Mouse (Mus musculus): Measurements from ENCODE around the gene Myo19.

Gene Myo19

DNA sequence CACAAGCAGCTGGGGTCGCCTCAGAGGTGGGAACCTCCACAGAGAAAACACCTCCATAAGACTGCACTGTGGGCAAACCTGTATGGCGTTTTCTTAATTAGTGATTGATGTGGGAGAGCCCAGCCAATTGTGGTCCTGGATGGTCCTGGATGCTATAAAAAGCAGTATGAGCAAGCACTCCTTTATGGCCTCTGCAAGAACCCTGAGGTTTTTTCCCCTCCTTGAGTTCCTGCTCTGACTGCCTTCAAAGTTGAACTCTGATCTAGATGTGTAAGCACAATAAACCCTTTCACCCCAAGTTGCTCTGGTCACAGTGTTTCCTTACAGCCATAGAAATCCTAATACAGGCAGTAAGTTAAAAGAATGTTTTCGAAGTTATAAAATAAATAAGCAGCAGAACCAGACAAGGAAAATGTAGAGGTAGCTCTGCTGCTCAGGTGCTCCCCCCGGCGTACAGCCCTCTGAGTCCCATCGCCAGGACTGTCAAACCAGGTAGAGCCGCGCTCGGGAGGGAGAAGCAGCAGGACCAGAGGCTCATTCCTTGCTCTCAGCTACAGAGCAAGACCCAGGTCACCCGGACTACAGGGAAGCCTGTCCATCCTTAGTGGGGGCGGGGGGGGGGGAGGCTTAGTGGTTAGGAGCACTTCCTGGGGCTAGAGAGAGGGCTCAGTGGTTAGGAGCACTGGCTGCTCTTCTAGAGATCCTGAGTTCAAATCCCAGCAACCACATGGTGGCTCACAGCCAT is 7.0 kb downstream of the Myo19 start:
- DNase-seq (ENCODE audit: low spot score), result no peak

DNA sequence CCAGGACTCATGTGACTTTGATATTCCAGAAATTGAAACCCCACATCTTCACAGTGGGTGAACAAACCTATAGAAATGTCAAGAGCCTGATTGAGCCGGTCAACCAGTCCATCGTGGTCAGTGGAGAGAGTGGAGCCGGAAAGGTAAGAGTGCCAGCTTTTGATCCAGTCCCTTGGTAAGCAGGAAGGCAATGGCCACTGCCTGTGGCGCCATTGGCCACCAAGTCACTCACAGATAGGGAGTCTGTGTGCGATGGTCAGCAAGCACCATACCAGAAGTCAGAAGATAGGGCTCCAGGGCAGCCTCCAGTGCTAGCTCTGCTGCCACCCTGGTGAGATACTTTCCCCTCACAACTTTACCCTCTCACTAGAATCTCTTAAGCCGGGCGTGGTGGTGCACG is 8.1 kb downstream of the Myo19 start:
- DNase-seq (ENCODE audit: low spot score), result no peak

DNA sequence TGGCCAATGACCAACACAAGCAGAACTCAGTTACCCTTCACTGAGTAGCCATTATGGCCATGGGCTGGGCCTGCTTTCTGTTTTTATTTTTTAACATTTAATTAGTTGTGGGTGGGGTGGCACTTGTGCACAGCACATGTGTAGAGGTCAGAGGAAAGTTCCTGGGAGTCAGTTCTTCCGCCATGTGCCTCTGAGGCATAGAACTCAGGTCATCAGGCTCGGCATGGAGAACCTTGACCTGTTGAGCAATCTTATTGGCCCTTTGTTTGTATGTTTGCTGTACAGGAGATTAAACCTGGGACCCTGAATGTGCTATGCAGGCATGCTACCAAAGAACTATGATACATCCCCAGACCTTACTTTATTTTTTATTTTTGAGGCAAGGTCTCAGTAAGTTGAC is 9.5 kb downstream of the Myo19 start:
- DNase-seq (ENCODE audit: low spot score), result no peak

DNA sequence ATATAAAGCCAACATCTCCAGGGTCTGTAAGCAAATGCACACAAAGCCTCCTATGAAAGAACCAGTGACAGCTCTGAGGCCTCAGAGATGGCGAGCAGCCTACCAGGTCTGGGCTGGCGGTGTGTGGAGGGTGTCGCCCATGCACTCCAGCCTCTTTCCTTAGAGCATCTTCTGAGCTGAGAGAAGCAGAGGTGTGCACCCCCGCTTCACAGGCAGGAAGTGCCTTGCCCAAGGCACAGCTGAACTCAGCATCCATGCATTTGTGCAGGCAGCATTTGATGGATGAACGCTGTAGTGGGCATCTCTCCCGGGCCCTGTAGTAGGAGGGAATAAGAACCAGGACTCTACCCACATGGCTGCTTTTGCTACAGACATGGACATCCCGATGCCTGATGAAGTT is 11.8 kb downstream of the Myo19 start:
- no peak for DNase-seq (ENCODE audit: low spot score)

DNA sequence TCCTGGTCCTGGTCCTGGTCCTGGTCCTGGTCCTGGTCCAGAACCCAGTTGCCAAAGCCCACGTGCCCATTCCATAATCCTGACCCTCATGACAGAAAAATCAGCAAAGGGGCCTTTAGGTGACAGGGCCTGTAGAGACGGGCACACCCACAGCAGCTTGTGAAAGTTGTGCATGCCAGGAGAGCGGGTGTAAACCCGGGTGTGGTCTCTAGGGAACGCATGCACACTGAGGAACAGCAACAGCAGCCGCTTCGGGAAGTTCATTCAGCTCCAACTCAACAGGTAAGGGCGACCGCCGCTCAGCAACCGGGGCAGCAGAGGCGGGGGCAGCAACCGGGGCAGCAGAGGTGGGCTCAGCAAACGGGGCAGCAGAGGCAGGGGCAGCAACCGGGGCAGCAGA is 13.2 kb downstream of the Myo19 start:
- DNase-seq (ENCODE audit: low spot score), result no peak

DNA sequence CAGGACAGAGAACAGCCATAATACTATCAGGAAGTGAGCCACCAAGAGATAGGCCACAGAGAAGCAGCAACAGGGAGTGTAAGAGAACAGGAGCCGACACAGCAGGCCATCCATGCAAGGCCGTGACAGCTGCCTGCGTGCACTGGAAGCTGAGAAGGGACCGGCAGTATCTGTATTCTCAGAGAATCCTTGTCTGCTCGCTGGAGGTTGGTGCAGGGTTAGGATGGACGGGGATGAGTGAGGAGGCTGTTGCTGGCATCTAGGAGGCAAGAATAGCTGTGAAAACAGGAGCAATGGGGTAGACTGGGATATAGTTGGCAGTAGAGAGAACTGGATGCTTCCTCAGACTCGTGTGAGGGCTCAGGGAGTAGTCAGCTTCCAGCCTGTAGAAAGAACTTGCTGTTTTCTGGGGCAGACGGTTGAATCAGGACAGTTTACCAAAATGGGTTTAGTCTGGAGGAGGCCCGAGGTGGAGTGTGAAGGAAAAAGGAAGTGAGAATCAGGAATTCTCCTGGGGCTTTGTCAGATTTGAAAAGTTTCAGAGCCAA is 24.7 kb downstream of the Myo19 start:
- DNase-seq (ENCODE audit: low spot score), result no peak

DNA sequence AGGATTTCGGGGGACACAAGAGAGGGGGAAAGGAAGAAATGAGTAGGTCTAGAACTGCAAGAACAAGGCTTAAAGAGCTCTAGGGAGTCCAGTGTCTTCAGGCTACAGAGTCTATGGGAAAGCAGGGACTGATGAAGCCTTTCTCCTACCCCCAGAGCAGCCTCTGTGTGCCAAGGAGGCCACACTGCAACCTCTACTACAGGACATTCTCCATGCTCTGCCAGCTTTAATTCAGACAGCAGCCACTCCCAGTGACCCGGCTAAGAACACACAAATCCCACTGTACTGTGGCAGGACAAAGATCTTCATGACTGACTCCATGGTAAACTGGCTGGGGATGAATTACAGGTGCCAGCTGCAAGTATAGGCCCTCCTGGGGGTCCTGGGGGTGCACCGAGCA is 27.1 kb downstream of the Myo19 start:
- no peak for DNase-seq (ENCODE audit: low spot score)

DNA sequence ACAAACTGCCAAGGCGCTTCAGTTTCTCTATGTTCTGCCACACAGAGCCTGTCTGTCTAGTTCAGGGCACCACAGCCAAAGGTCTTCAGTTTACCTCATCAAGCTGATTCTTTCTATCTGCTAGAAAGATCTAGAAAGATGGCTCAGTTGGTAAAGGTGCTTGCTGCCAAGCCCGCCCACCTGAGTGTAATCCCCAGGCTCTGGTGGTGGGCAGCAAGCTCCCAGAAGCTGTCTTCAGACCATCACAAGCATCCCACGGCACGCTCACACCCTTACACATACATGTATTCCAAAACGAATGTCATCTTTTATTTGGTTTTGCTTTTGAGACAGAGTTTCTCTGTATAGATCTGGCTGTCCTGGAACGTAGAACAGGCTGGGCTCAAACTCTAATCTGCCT is 28.5 kb downstream of the Myo19 start:
- DNase-seq (ENCODE audit: low spot score), result no peak

DNA sequence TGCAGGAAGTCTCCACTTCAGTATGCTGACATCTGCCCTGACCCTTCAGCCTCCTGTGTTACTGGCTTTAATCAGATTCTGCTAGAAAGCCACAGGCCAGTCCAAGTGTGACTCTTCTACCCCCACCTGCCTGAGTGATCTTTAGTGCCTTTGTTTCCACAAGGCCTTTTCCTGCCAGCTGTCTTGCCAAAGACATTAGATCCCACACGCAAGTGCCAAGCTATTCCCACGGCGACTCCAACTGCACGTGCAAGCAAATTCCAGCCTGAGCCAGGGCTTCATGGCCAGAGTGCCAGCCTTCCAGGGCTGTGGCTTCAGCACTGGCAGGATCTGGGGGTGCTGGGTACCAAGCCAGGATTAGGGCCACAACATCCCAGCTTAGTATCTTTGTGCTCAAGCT is 30.5 kb downstream of the Myo19 start:
- no peak for DNase-seq (ENCODE audit: low spot score)

DNA sequence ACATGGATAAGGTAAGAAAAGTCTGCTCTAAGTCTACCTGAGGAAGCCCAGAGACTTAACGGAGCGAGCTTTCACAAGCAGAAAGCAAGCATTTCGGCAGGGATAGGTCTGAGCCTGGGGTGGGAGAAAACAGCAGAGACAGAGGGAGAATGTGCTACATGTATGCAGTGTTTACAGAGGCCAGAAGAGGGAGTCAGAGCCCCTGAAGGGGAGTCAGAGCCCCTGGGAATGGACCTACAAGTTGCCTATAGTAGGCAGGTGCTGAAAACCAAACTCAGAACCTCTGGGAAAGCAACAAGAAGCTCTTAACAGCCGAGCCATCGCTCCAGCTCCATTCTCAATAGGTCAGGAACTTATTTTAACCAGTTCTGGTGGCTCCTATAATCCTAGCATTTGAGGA is 34.7 kb downstream of the Myo19 start:
- no peak for DNase-seq (ENCODE audit: low spot score)

DNA sequence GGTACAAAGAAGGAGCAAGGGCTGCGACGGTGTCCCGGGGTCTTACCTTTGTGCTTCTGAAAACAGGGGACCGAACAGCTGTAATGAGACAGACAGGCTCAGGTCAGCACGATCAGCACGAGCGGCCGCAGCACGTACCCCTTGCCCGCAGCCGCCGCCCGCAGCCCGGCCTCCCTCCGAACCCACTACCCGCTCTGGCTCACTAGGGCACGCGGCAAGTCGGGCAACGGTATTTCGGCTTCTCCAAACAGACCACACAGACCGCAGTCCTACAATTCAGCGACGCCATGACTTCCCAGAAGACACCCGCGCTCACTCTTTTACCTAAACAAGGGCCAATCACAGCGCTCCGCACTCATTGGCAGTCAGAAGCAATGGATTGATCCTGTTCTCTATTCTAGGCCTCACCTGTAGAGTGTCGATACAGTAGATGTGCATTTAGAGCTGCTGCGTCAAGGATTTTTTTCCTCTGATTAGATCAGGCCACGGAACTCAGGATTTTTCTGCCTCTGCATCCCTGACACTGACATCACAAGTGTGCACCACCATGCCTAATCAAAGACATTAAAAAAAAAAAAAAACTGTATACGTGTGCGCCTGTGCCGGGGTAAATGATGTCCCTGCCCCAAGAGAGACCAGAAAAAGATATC is 36.2 kb downstream of the Myo19 start, which contains the start of gene Znhit3:
Gene Znhit3, minus strand, starts transcription at position 314 of the 650 bp plus-strand sequence.
- DNase-seq (ENCODE audit: low spot score), result peak; percentile 65

DNA sequence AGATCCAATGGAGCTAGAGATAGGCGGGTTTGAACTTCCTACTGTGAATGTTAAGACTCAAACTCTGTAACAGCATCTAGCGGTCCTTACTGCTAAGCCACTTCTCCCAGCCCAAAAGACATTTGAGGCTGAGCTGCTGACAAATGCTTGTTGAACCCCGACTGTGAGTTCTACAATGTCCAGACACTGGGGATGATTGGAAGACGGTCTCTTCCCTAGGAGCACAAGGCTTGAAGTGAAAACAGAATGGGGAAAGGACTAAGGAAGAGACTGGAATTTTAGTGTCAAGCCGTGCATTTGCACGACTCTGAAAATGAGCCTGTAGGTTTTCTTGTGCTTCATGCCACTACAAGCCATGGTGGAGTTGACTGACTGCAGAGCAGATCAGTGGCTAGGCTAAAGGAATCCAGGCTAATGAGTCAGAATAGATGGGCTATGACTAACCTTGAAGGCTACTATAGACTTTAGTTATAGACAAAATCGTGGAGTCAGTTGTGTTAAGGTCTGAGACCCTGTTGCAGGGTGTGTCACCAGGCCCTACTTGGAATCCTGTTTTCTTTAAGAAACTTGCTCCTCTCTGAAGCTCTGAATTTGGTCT is 36.9 kb downstream of the Myo19 start:
- no peak for DNase-seq (ENCODE audit: low spot score)

DNA sequence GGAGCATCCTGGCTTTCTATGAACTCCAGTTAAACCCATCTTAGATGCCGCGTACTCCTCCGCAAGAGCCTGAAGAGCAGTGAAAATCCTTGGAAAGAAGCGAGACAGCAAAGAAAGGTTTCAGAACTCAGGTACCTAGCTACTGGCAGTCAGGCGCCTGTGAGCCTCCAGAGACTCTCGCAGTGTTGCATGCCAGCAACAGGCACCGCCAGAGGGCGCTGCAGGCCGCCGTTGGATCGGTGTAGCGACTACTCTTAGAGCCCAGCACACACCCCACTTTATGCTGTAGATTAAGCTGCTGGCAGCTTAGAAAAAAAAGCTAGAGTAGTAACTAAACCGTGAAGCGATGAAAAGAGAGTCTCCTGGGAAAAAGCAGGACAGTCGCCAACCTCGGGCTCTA is 38.5 kb downstream of the Myo19 start:
- DNase-seq (ENCODE audit: low spot score), result peak; percentile 82

DNA sequence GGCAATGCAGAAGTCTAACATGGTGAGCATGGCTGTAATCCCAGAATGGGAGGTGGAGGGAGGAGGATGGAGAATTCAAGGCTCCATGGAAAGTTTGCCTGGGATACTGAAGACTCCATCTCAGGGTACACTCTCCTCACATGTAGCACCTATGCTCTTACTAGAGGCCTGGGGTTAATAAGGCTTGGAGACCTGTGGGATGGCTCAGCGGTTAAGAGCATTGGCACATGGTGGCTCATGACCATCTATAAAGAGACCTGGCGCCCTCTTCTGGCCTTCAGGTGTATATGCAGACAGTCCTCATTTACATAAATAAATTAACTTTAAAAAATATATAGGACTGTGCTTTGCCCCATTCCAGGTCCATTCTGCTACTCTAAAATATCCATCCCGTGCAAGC is 39.3 kb downstream of the Myo19 start:
- DNase-seq (ENCODE audit: low spot score), result peak; percentile 35

DNA sequence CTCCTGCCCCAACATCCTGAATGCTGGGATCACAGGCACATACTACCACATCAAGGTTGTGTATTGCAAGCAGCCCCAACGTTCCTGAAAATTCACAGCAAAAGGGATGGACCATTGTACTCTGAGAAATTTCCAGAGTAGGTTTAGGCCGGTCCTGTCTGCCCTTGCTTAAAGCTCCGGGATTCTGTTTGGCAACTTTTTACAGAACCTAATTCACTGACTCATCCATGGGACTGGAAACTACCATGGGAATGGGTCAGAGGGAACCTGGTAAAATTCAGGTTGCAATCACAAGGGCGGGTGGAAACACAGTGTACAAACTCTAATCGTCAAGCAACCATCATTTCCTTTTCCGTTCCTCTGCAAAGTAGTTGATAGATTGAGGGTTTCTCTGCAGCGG is 40.0 kb downstream of the Myo19 start:
- no peak for DNase-seq (ENCODE audit: low spot score)

DNA sequence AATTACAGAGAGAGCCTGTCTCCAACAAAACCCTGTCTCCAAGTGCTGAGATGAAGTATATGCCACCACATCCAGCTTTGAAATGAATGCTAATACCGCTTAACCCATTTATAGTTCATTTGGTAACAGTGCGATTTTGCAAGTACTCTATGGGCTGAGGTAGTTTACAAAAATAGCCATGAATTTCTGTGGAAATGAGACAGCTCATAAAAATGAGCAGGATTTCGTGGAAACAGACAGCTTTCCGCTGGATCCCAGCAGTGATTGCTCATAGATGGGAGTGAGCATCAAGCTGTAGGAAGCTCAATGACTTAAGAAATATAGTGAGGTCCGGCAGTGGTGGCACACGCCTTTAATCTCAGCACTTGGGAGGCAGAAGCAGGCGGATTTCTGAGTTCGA is 41.0 kb downstream of the Myo19 start:
- no peak for DNase-seq (ENCODE audit: low spot score)

DNA sequence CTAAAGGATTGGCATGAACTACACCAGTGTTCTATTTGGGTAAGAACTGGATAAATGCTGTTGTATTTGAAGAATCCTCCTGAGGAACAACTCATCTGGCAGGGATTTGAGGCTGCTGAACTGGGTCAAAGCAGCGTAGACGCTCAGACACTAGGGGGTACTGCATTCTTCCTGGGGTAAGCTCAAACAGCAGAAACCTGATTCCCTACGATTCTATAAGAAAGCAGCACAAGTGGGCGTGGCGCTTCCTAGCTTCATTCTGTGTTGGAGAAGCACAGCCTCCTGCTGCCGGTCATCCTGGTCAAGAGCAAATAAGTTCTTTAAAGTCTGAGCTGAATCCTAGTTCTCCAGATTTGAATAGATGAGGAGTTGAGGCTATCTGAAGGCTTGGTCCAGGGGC is 52.3 kb downstream of the Myo19 start:
- no peak for DNase-seq (ENCODE audit: low spot score)

DNA sequence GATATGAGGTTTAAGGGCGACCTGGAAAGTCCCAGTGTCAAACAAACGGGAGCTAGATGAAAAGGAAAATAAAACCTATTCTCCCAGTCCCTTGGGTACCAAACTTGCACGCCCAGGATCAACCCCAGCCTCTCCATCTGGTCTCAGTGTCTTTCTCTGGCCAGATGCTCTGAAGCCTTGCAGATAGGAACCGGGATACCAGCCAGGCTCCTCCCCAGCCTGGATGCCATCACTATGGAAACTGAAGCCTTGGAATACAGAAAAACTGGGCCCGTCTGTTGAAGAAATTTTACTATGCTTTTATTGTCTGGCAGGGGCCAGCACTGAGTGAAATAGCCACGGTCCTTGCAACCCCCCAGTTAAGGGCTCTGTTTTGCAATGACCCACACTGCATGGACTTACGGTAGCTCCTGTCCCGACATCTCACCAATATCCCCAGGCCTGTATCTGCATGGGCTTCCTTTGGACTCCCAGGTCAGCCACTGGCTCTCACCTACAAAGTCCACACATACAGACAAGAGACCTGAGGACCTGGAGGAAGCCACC is 59.6 kb downstream of the Myo19 start:
- no peak for DNase-seq (ENCODE audit: low spot score)

DNA sequence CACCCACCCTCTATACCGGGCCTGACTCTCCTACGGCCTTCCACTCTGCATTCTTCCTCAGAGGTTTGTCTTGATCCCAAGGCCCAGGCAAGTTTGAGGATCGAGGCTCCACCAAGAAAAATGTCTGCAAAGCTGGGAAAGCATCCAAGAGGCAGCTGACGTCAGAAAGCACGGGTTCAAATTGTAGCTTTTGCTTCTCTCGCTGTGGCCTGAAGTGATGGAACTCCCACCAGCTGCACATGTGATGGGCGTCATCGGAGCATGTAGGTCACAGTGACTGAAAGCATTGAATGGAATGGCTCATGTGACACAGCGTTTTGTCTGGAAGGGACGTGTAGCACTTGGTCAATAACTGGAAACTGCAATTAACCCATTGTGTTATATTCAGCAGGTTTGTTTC is 60.2 kb downstream of the Myo19 start:
- DNase-seq (ENCODE audit: low spot score), result no peak

DNA sequence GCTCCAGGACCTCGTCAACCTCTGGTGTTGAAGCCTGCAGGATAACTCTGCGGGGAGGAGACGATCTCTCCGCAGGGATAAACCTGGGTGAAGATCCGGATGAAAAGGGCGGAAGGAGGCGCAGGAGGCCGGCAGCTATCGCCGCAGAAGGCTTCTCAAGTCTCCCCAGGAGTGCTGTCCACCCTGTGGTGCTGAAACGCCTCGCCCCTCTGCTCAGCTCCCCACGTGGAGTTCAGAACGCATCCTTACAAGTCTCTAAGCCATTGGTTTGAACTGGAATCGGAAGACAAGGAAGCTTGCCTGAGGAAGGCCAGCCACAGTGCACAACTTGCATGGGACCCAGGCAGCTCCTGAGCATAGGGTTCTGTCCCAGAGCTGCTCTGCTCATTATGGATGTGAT is 64.0 kb downstream of the Myo19 start:
- DNase-seq (ENCODE audit: low spot score), result peak; percentile 5

DNA sequence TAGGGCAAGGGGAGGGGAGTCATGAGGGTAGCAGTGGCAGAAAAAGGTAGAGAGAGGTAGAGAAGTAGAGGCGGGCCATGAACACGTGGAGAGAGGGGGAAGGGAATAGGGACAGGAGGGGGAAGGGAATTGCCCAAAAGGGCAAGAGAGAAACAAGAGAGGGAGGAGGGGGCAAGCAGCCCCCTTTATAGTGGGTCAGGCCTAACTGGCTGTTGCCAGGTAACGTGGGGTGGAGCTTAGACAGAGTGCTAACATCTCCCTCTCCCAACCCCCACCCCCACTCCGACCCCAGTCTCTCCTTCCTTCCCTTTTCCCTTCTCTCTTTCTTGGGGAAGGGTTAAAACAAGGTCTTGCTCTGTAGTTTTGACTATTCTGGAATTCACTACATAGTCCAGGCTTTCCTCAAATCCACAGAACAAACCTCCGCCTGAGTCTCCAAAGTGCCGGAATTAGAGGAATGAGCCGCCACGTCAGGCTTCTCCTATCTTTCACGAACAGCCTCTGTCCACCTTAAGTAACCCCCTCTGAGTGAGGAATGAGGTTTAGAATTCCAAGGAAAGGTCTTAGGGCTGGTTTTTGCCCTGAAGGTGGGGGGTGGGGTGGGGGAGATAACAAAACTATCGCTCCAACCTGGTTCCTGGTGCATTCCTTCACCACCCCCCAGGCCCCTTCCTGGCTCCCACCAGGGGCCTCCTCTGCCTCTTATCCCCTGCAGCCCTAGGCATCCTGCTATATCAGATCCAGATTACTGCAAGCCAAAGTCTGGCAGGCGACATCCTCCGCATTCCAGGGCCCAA is 64.9 kb downstream of the Myo19 start:
- no peak for DNase-seq (ENCODE audit: low spot score)

DNA sequence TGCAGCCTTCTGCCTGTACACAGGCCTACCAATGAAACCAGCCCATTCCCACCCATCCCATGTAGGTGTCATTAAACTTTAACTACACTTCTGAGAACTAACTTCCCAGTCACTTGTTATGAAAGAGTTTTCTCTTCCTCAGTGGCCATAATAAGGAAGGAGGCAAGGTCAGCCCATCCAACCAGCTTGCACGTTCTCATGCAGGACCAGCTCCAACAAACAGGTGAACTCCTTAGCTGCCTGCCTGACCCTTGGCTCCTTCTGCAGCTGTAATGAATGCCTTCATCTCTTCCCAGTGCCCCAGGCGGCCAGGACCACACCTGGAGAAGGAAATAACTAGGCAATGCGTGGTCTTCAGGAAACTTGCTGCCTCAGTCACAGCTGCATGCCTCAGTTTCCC is 65.9 kb downstream of the Myo19 start:
- no peak for DNase-seq (ENCODE audit: low spot score)
